Mouse (Mus musculus): ENCODE data around the gene Gsx2. TPM values are rescaled to one million over a fixed set of nuclear protein-coding genes. Genes with fewer than 3 reads are reported as not detected.

The Gsx2 gene
- total RNA-seq, 2 experiments from 2014 or later: not detected

DNA sequence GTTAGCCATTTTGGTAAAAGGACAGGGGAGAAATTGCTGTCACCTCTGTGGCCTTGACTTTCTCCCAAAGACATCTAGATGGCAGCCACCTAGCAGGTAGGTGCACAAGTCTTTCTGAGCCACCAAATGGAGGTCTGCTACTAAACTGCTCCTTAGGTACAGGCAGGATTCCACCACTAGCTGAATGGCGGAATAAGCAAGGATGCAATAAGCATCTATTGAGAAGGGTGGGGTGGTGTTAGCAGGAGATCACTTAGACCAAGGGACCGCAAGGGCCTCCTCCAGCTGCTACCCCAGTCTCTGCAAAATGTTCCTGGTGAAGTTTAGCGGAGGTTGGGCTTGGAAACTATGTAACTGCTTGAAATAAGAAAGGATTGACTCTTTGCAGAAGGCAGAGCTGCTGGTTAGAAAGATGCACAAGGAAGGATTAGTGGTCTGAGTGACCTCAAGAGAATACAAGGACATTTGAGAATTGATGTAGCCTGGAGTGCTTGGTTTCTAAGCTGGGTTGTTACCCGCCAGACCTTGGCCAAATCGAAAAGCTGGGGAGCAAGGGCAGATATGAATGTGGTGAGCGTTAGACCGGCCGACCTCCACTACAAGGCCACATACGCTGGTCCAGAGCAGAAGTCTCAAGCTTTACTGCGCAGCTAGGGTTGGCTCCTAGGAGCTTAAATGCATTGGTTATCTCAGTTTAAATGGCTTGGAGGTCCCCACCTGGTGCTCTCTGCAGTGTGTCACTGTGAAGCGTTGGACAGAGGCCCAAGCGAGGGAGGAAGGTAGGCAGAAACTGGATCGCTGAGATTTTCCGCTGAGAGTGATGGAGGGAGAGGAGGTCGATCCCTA, 641 bp upstream of the Gsx2 start:
- ATAC-seq (replicated peaks; ENCODE audit: low FRiP score, poor library complexity, severe bottlenecking): no peak

DNA sequence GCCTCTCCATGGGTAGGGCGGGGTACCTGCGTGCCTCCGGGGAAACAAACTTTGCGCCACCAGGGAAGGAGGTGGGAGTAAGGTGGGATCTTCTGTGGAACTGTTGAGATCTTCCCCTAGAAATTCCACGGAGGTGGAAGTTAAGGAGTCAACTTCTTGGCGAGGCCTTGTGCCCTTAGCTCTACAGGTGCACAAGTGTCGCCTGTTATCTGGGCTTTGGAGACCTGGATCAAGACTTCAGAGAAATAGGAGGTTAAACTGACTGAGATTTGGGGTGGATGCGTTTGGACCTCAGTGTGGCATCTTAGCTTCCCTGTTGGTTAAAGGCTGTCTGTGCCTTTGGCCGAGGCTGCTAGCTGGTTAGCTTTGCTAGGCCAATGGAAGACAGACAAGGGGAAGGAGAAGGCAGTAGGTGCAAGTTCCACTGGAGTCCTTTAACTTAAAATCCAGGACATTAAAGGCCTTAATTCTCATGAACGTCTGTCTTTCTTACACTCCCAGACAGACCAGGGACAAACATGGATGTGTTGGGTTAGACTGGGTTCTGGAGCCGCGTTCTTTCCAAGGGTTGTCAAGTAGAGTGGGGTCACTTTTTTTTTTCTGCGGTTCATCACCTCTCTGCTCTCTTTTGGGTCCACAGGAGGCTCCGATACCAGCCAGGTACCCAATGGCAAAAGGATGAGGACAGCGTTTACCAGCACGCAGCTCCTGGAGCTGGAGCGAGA, 1.1 kb downstream of the Gsx2 start:
- ATAC-seq (replicated peaks; ENCODE audit: low FRiP score, poor library complexity, severe bottlenecking): no peak

DNA sequence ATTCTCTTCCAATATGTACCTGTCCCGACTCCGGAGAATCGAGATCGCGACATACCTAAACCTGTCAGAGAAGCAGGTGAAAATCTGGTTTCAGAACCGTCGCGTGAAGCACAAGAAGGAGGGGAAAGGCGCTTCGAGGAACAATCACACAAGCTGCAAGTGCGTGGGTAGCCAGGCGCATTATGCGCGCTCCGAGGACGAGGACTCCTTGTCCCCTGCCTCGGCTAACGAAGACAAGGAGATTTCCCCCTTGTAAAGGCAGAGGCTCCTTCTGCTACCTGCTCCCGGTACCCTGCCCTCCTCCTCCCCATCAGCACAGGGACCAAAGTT, 1.6 kb downstream of the Gsx2 start:
- no peak for ATAC-seq (replicated peaks; ENCODE audit: low FRiP score, poor library complexity, severe bottlenecking)

DNA sequence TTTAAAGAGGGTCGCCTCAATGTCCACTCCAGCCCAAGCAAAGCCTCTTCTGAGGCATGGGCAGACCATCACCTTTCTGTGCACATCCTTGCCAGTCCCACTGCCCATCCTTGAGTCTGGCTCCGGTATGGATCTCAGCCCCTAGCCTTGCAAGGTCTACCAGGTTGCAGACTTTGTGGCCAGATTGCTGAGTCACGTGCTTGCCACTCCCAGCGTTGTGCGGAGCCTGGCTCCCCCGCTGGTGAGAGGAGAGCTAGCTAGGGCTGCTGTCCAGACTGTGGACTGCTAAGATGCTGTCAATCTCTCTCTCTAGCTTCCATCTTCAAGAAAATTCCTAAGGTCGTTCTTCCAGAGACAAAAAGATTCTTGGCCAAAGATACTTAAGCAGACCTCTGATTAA, 4.2 kb downstream of the Gsx2 start:
- ATAC-seq (replicated peaks; ENCODE audit: low FRiP score, poor library complexity, severe bottlenecking): no peak

DNA sequence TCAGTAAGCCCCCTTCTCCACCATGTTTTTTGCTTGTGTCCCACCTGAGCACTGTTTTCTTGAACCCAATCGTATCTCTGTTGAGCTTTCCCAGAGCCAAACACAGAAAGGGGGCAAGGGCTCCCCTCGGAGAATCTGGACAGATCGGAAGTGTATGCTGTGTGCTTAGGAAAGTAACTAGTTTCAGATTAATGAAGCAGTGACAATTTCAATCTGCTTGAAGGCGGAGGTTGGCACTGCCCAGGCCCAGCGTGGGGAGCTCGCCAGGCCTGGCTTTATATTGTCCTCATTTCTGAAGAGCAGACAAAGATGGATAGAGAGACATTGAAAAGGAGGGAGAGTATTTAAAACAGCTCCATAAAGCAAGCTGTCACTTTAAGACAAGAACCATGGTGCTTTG, 7.0 kb downstream of the Gsx2 start:
- no peak for ATAC-seq (replicated peaks; ENCODE audit: low FRiP score, poor library complexity, severe bottlenecking)

DNA sequence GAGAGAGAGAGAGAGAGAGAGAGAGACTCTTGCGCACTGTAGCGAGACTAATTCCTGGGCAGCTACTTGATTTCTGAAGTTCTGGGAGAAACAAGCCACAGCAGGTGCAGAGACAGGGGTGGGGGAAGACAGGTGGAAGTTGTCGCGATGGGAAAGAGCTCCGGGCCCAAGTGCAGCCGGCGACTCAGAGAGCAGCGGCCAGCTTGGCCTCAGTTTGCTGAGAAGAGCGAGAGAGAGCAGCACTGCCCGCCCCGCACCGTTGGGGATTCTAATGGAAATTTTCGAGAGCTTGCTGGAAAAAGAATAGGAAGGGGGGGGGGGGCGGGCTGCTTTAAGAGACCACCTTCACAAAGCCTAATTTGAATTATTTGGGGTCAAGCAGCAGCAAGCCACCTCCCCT, 7.7 kb downstream of the Gsx2 start:
- ATAC-seq (replicated peaks; ENCODE audit: low FRiP score, poor library complexity, severe bottlenecking): no peak

DNA sequence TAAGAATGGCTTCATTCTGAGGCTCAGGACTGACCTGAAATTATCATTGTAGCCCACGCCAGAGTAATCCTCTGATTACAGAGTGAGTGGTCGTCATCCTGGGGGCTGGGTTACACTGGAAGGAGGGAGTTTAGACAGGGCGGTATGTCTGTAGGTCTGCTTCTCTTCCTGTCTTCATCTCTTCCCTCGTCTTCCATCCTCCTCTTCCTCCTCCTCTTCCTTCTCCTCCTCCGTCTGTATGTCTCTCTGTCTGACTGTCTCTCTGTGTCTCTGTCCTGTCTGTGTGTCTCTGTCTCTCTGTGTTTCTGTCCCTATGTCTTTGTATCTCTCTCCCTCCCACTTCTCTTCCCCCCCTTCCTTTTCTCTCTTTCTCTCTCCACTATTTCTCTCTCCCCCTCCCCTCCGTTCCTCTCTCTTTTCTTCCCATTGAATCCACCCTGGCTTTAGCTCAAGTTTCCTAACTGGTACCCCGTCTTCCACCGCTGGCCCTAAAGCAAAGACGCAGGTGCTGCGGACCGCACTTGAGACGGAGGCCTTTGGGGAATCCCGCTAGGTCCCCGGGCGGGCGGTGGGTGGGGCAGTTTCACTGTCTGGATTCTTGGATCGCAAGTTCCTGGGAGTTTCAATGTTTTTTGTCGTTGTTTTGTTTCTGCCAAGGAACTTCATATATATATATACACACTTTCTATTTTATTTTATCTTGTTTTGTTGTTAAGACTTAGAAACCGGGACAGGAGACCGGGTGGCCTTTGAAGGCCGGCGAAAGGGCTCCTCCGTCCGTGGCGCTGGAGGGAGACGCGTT, 8.4 kb downstream of the Gsx2 start:
- ATAC-seq (replicated peaks; ENCODE audit: low FRiP score, poor library complexity, severe bottlenecking): no peak

DNA sequence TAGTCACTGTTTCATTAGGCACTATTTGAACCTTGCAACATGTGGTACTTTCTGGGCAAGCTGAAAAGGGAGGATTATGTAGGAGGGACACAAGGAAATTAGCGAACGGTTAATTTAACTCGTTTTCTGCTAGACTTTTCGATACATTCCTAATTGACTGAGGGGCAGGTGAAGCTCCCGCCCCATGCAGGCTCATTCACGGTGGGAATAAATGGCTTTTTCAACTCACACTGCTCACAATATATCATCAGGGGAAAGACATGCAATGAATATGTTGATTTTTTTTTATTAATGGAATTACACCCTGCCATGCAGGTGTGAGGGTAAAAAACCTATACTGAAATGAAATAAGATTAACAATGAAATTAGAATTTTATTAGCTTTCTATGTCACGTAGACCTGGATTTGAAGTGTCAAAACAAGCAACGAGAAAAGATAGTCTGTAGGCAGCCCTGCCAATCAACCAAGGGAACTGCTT, 9.0 kb downstream of the Gsx2 start:
- ATAC-seq (replicated peaks; ENCODE audit: low FRiP score, poor library complexity, severe bottlenecking): no peak

DNA sequence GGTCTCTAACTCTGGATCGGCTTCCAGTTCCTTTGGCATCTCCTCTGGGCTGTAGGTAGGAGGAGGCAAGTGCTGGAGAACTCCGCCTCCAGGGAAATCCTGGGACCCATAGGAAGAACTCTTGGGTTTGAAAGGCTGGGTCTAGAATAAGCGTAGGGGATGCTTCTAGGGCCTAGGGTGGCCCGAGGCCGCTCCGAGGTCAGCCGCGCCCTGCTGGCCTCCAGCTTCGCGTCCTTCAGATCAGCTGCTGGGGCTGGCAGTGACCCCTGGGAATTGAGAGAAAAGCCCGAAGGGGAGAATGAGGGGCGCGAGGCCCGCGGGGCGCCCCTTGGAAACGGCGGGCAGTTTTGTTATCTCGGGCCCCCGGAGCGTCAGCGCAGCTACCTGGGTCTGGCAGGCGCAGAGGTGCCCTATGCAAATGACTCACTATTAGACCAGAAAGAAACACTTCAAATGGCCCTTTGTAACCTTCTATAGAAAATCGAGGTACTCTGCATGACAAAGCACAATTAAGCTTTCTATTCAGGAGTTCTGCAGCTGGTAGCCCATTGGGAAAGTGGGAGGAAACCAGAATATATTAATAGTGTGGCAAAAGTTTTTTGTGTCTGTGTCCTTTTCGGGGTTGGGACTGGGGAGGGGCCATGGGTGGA, 9.6 kb downstream of the Gsx2 start:
- no peak for ATAC-seq (replicated peaks; ENCODE audit: low FRiP score, poor library complexity, severe bottlenecking)

DNA sequence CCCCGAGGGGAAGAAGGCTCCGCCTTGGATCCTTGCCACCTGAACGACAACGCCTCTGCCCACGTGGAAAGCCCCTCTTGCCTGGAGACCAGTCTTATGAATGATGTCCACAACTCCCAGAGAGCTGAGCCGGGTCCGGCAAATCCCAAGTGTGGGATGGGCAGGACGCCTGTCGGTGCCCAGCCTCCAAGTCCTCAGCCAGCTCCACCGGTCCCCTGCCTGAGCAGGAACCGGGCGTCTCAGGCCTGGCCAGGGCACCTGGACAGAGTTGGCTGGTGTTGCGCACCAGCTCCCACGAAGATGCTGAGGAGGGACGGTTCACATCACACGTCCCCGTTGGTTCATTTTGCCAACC, 10.1 kb downstream of the Gsx2 start:
- no peak for ATAC-seq (replicated peaks; ENCODE audit: low FRiP score, poor library complexity, severe bottlenecking)

DNA sequence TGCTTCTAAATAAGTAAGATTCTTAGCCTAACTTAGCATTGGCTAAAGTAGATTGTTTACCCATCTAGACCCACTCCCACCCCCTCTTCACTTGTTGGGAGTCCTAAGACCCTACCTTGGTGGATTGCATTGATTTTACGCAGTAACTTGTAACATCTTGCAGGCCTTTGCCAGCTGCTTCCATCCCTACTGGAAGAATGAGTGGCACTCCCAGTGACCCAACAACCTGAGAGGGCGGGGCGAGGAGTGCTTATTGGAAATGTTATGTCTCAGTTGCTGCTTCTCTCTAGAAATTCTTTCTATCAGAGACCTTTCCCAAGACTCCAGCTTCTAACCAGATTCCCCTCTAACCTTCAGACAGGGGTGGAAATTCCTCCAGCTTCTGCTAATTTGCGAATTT, 10.5 kb downstream of the Gsx2 start:
- ATAC-seq (replicated peaks; ENCODE audit: low FRiP score, poor library complexity, severe bottlenecking): no peak

DNA sequence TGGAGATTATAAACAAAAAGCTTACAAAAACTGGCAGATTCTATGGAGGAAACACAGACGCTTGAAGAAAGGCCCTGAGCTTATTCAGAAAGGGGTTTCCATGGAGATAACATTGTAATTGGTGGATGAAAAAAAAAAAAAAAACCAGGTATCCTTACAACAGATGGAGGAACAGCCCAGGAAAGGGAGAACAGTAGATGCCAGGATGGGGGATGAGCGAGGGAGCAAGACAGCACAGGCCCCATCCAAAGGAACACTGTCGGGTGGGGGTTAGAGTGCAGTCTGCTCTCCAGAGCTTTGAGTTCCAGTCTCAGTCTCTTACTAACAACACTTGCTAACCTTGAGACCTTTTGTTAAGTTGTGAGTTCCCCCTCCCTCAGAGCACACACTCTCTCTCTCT, 31.1 kb downstream of the Gsx2 start:
- ATAC-seq (replicated peaks; ENCODE audit: low FRiP score, poor library complexity, severe bottlenecking): no peak

DNA sequence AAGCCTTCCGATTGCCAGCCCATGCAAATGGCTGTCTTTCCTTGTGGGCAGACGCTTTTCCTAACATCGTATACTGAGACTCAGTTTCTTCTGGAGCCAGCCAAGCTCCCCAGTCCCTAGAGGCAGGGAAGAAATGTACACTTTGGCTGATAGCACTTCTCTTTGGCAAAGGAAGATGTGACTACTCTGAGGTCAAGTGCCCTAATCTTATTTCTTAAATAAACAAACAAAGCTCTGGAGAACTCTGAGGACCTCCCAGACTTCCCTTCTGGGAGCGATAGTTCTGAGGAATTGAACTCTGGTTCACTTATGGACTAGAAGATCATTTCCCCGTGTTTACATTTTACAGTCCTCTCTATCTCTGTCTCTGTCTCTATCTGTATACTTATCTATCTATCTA, 34.0 kb downstream of the Gsx2 start:
- ATAC-seq (replicated peaks; ENCODE audit: low FRiP score, poor library complexity, severe bottlenecking): no peak

DNA sequence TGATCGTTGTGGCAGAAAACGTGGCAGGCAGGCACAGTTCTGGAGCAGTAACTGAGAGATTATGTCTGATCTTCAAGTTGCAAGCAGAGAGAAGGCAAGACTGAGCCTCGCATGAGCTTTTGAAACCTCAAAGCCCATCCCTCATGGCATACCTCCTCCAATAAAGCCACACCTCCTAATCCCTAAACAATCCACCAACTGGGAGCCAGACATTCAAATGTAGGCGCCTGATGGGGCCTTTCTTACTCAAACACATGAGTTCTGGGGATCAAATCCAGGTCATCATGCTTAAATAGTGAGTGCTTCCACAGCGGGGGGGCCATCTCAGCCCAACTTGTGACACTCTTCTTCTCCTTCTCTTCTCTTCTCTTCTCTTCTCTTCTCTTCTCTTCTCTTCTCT, 36.4 kb downstream of the Gsx2 start:
- no peak for ATAC-seq (replicated peaks; ENCODE audit: low FRiP score, poor library complexity, severe bottlenecking)

DNA sequence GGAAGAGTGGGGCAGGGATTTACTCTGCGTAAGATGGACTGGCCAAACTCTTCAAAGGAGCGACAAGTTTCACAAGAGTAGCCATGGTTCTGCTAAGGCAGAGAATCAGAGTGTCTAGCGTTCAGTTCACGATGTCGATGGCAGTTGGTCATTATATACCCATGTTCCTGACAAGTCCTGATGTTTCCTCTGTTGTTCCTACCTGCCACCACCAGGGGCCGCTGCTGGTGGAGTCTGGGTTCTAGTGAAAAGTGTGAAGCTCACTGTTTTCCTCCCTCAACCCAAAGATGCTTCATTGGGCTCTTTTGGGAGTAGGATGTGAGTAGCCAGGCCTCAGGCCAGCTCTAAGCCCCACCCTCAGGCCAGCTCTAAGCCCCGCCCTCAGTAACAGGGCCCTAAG, 43.4 kb downstream of the Gsx2 start:
- ATAC-seq (replicated peaks; ENCODE audit: low FRiP score, poor library complexity, severe bottlenecking): no peak

DNA sequence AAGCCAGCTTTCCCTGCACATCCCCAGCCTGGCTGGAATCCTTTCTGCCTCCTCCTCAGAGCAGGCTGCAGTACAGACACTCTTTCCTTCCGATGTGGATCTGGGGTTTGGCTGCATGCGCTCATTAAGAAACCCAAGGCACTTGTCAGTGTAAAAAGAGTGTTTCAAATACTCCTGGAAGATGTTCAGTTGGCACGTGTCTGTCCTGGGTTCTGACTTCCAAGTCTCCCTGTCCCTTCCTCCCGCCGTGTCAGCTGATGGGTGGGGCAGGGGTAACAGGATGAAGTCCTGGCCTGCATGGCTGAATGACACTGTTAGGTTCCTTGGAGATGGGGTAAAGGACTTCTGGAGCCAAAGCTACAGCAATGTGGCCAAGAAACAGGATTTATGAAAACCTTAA, 46.2 kb downstream of the Gsx2 start:
- ATAC-seq (replicated peaks; ENCODE audit: low FRiP score, poor library complexity, severe bottlenecking): no peak

Data from erythroblast, adult 5-6 weeks (primary cell).